Mouse (Mus musculus): ENCODE results near the gene Ap1b1. TPM values are rescaled to one million over a fixed set of nuclear protein-coding genes. Genes with fewer than 3 reads are reported as not detected.

The Ap1b1 gene
- polyA plus RNA-seq, 2 experiments: 58.8 to 64.1 TPM

DNA sequence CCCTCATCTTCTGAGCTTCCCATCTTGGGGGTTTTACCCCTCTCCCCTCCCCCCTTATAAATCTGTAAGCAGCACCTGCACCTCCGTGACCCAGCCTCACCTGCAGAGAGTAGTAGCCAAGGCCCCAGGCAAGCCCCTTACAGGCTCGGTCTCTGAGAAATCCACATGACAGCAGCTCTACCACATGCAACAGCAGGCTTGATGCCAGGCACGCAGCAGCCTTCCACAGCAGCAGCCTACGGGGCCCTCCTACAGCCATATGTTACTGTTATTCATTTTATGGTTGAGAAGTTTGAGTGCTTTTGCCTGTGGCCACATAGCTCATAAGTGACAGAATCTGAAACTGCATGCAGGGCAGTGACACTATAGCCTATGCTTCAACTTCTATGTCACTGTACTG, 48.8 kb downstream of the Ap1b1 start:
- peaks cover 83% of the 10 kb centered on the region for H3K36me3 ChIP-seq (replicated peaks; ENCODE audit: control insufficient read depth, insufficient read depth, low read depth)
- H3K9ac ChIP-seq (replicated peaks): no peak overlapping the region
- no peak overlapping the region for H3K27ac ChIP-seq
- no peak overlapping the region for H3K4me3 ChIP-seq (ENCODE audit: insufficient read depth in 1 of 2, low read depth in 2 of 2, low read length in 2 of 2)
- DNase-seq (ENCODE audit: low read depth in 3 of 3, low spot score in 3 of 3) (no peak), ATAC-seq (ENCODE audit: insufficient read depth) (no peak)
- H3K27me3 ChIP-seq (ENCODE audit: control insufficient read depth, insufficient read depth, low read length): no peaks in the 10 kb centered on the region
- no peak for TF ChIP-seq CTCF (IDR thresholded peaks at IDR 0.05; ENCODE audit: low read depth)
- TF ChIP-seq EP300 (IDR thresholded peaks at IDR 0.05; ENCODE audit: low read depth): no peak
- H3K4me1 ChIP-seq (replicated peaks; ENCODE audit: control insufficient read depth in 2 of 2, insufficient read depth in 2 of 2, low read length in 1 of 2): no peaks in the 10 kb centered on the region
- H3K9me3 ChIP-seq (ENCODE audit: control insufficient read depth, low read length): no peaks in the 10 kb centered on the region
- WGBS (ENCODE audit: insufficient replicate concordance): 80% methylated on average over 4 of the region's 4 CpGs
- no peak overlapping the region for H3K4me2 ChIP-seq (ENCODE audit: low read depth)

GRCm38 (mm10) chr11:5037146-5037854, 50.7 kb downstream of the Ap1b1 start:
- TF ChIP-seq EP300 (IDR thresholded peaks at IDR 0.05; ENCODE audit: low read depth) (no peak), CTCF (IDR thresholded peaks at IDR 0.05; ENCODE audit: low read depth) (no peak)
- Histone ChIP-seq H3K9me3 (ENCODE audit: control insufficient read depth, low read length) (no peaks in the 10 kb centered on the region), H3K9ac (replicated peaks) (no peak overlapping the region), H3K27ac (no peak overlapping the region), H3K4me3 (ENCODE audit: insufficient read depth in 1 of 2, low read depth in 2 of 2, low read length in 2 of 2) (no peak overlapping the region), H3K36me3 (replicated peaks; ENCODE audit: control insufficient read depth, insufficient read depth, low read depth) (peaks cover 79% of the 10 kb centered on the region), H3K4me1 (replicated peaks; ENCODE audit: control insufficient read depth in 2 of 2, insufficient read depth in 2 of 2, low read length in 1 of 2) (no peaks in the 10 kb centered on the region), H3K27me3 (ENCODE audit: control insufficient read depth, insufficient read depth, low read length) (no peaks in the 10 kb centered on the region), H3K4me2 (ENCODE audit: low read depth) (no peak overlapping the region)
- WGBS (ENCODE audit: insufficient replicate concordance): 82% methylated on average over 8 of the region's 8 CpGs
- ATAC-seq (ENCODE audit: insufficient read depth) (no peak), DNase-seq (ENCODE audit: low read depth in 3 of 3, low spot score in 3 of 3) (no peak)

DNA sequence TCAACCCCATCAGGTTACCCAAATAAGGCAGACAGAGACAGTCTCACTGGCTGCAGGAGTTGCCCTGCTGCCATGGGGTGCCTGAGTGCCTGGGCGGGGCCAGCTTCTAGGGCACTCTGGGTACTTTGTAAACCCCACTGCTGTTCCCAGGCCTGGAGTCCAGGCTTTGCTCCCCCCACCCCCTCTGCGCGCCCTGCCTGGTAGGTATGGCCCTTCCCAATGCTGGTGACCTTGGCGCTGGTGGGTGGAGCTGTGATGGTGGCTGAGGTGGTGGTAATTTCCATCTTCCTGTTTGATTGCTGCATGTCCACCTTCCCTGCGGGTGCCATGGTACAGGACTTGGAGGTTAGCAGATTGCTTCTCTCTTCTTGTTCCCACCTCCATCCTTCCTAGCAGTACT, 54.0 kb downstream of the Ap1b1 start:
- no peak overlapping the region for H3K4me2 ChIP-seq (ENCODE audit: low read depth)
- peaks cover 51% of the 10 kb centered on the region for H3K36me3 ChIP-seq (replicated peaks; ENCODE audit: control insufficient read depth, insufficient read depth, low read depth)
- no peak overlapping the region for H3K4me3 ChIP-seq (ENCODE audit: insufficient read depth in 1 of 2, low read depth in 2 of 2, low read length in 2 of 2)
- no peak for TF ChIP-seq EP300 (IDR thresholded peaks at IDR 0.05; ENCODE audit: low read depth)
- TF ChIP-seq CTCF (IDR thresholded peaks at IDR 0.05; ENCODE audit: low read depth): no peak
- ATAC-seq (ENCODE audit: insufficient read depth) (no peak), DNase-seq (ENCODE audit: low read depth in 3 of 3, low spot score in 3 of 3) (no peak)
- no peak overlapping the region for H3K9ac ChIP-seq (replicated peaks)
- H3K27me3 ChIP-seq (ENCODE audit: control insufficient read depth, insufficient read depth, low read length): no peaks in the 10 kb centered on the region
- no peak overlapping the region for H3K27ac ChIP-seq
- 90% methylated on average over 5 of the region's 5 CpGs for WGBS (ENCODE audit: insufficient replicate concordance)
- H3K9me3 ChIP-seq (ENCODE audit: control insufficient read depth, low read length): no peaks in the 10 kb centered on the region
- H3K4me1 ChIP-seq (replicated peaks; ENCODE audit: control insufficient read depth in 2 of 2, insufficient read depth in 2 of 2, low read length in 1 of 2): no peaks in the 10 kb centered on the region

- no peaks in the 10 kb centered on the region for H3K4me1 ChIP-seq (replicated peaks; ENCODE audit: control insufficient read depth in 2 of 2, insufficient read depth in 2 of 2, low read length in 1 of 2)
- no peak overlapping the region for H3K27ac ChIP-seq
- ATAC-seq (ENCODE audit: insufficient read depth) (no peak), DNase-seq (ENCODE audit: low read depth in 3 of 3, low spot score in 3 of 3) (no peak)
- WGBS (ENCODE audit: insufficient replicate concordance): 82% methylated on average over 18 of the region's 18 CpGs
- no peak for TF ChIP-seq EP300 (IDR thresholded peaks at IDR 0.05; ENCODE audit: low read depth)
- no peak for TF ChIP-seq CTCF (IDR thresholded peaks at IDR 0.05; ENCODE audit: low read depth)
- no peak overlapping the region for H3K4me2 ChIP-seq (ENCODE audit: low read depth)
- H3K9me3 ChIP-seq (ENCODE audit: control insufficient read depth, low read length): no peaks in the 10 kb centered on the region
- H3K27me3 ChIP-seq (ENCODE audit: control insufficient read depth, insufficient read depth, low read length): no peaks in the 10 kb centered on the region
- no peak overlapping the region for H3K9ac ChIP-seq (replicated peaks)
- peaks cover 45% of the 10 kb centered on the region for H3K36me3 ChIP-seq (replicated peaks; ENCODE audit: control insufficient read depth, insufficient read depth, low read depth)
- H3K4me3 ChIP-seq (ENCODE audit: insufficient read depth in 1 of 2, low read depth in 2 of 2, low read length in 2 of 2): no peak overlapping the region
Measured at GRCm38 (mm10) chr11:5041144-5041780, 54.6 kb downstream of the Ap1b1 start.

GRCm38 (mm10) chr11:5042645-5043381, 56.2 kb downstream of the Ap1b1 start:
- no peaks in the 10 kb centered on the region for H3K9me3 ChIP-seq (ENCODE audit: control insufficient read depth, low read length)
- peaks cover 31% of the 10 kb centered on the region for H3K36me3 ChIP-seq (replicated peaks; ENCODE audit: control insufficient read depth, insufficient read depth, low read depth)
- 71% methylated on average over 8 of the region's 8 CpGs for WGBS (ENCODE audit: insufficient replicate concordance)
- DNase-seq (ENCODE audit: low read depth in 3 of 3, low spot score in 3 of 3): no peak
- H3K4me1 ChIP-seq (replicated peaks; ENCODE audit: control insufficient read depth in 2 of 2, insufficient read depth in 2 of 2, low read length in 1 of 2): no peaks in the 10 kb centered on the region
- H3K27ac ChIP-seq: no peak overlapping the region
- H3K4me2 ChIP-seq (ENCODE audit: low read depth): no peak overlapping the region
- H3K4me3 ChIP-seq (ENCODE audit: insufficient read depth in 1 of 2, low read depth in 2 of 2, low read length in 2 of 2): no peak overlapping the region
- ATAC-seq (ENCODE audit: insufficient read depth): no peak
- H3K9ac ChIP-seq (replicated peaks): no peak overlapping the region
- TF ChIP-seq CTCF (IDR thresholded peaks at IDR 0.05; ENCODE audit: low read depth) (no peak), EP300 (IDR thresholded peaks at IDR 0.05; ENCODE audit: low read depth) (no peak)
- no peaks in the 10 kb centered on the region for H3K27me3 ChIP-seq (ENCODE audit: control insufficient read depth, insufficient read depth, low read length)

Data from liver, embryonic 14.5 days (tissue).